Mouse (Mus musculus) spleen, embryonic (tissue): ENCODE results near the gene Rasip1.

Experiments used
- CTCF ChIA-PET: fragments of 350-600 bp; sonication (Branson Sonifier 250); formaldehyde crosslinking; loops from one replicate; lab custom pipeline; 2022; lab: Charles Lee

Gene Rasip1

GRCm38 (mm10) chr7:45627261-45627660 is at the start of gene Rasip1:
Gene Rasip1, plus strand, starts transcription at chr7:45627488.
- CTCF ChIA-PET, result no interaction called here

DNA sequence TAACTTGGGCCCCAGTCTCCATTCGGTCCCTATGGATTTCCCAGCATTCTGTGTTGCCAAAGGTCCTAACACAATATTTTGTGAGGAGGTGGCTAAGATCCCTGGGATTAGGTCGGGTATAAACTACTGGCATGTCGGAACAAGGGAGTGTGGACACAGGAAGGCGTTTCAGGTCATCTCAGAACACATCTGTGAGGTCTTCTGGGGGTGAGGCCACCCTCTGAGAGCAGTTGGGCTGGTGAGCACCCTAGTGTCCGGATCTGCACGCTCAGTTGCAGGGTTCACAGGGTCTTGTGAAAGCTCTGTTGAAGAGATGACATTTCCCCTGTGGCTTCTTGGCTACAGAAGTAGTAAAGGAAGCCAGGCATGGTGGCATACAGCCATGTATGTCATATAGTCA is 41.4 kb upstream of the Rasip1 start:
- CTCF ChIA-PET, result no interaction called here

DNA sequence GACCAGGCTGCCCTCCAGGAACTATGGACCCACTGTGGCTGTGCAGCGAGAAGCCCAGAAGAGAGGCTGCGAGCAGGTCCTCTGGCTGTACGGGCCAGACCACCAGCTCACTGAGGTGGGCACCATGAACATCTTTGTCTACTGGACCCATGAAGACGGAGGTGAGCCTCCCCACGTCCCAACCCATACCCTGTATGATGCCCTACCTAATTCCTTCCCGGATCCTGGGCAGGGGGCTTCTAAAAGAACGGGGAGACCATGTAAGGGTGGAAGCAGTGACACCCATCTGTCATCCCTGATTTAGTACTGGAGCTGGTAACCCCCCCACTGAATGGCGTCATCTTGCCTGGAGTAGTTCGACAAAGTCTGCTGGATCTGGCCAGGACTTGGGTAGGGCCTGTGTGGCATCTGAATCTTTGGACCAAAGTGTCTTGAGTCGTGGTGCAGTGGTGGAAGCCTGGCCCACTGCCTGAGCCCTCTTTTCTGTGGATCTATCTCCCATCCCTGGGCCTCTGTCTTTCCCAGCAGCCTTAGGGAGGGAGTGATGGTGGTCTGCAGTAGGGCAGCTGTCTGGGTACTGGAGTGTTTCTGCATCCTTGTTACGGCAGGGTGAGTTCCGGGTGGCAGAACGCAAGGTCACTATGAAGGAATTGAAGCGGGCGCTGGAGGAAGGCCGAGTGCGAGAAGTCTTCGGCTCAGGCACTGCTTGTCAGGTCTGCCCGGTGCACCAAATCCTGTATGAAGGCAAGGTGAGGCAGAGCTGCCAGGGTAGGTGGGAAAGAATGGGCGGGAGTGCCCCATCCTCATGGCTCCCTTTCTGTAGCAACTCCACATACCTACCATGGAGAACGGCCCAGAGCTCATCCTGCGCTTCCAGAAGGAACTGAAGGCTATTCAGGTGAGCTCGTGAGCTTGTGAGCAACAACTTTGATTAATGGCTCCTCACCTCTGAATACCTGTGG is 39.4 kb upstream of the Rasip1 start:
- CTCF ChIA-PET, result interaction anchor here (0.5 kb wide), 1 partner anchor 19 kb away, joined by 3 read pairs; no protein-coding TSS in a partner anchor

DNA sequence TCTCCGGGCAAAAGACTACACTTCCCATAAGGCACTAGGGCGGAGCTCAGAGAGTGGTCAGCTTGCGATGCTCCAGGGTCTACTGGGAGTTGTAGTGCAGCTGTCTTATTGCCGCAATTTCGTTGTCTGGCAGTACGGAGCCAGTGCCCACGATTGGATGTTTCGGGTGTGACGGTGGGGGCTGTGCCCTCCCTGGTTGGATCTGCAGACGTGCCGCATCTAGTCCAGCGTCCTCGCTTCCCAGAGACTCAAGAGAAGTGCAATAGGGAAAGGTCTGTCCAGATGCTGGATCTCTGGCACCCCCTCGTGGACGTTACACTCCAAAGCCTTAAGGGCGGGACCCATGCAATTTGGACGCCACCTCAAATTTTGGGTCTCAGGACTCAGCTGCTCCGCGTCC is 38.1 kb upstream of the Rasip1 start:
- CTCF ChIA-PET, result interaction anchor here (1.0 kb wide), 1 partner anchor 34 kb away, joined by 4 read pairs; no protein-coding TSS in a partner anchor

DNA sequence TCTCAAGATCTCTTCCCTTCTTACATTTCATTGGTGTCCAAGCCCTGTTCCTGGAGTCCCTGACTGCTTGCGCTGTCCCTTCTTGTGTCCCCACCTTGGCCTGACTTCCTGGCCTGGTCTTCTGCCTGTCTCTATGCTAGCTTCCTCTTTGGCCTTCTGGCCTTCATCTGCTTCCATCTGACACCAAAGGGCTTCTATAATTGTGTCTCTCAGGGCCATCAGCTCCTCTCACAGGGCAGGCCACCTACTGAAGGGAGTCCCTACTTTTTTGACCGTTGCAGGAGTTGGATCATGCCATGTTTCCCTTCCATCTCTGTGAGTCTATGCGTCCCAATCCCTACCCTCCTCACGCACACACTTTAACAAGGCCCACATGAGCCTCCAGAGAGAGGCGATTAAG is 37.4 kb upstream of the Rasip1 start:
- CTCF ChIA-PET, result no interaction called here

DNA sequence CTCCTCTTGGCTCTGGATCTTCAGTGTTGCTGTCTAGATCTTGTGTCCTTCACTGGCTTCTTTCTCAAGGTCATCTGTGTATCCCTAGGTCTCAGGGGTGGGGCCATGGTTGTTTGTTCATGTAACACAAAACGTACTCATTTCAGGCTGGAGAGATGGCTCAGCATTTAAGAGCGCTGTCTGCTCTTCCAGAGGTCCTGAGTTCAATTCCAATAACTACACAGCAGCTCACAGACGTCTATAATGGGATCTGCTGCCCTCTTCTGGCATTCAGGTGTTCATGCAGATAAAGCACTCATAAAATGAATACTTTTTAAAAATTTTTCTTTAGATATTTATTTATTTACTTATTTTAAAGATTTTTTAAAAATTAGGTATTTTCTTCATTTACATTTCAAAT is 36.4 kb upstream of the Rasip1 start:
- CTCF ChIA-PET, result interaction anchor here (0.6 to 1.3 kb wide), 3 partner anchors 9 to 1122 kb away, joined by 3 to 4 read pairs (median 4); no protein-coding TSS in a partner anchor

GRCm38 (mm10) chr7:45591880-45592279 is 35.4 kb upstream of the Rasip1 start:
- CTCF ChIA-PET, result interaction anchor here (1.1 to 1.3 kb wide), 2 partner anchors 10 to 23 kb away, joined by 3 to 4 read pairs; no protein-coding TSS in a partner anchor

GRCm38 (mm10) chr7:45593118-45593815 is 34.0 kb upstream of the Rasip1 start:
- CTCF ChIA-PET, result interaction anchor here (0.7 kb wide), 4 partner anchors 11 to 949 kb away, joined by 3 to 11 read pairs (median 6); no protein-coding TSS in a partner anchor

GRCm38 (mm10) chr7:45595176-45595575 is 32.1 kb upstream of the Rasip1 start:
- CTCF ChIA-PET, result interaction anchor here (0.8 kb wide), 1 partner anchor 1157 kb away, joined by 5 read pairs; no protein-coding TSS in a partner anchor

DNA sequence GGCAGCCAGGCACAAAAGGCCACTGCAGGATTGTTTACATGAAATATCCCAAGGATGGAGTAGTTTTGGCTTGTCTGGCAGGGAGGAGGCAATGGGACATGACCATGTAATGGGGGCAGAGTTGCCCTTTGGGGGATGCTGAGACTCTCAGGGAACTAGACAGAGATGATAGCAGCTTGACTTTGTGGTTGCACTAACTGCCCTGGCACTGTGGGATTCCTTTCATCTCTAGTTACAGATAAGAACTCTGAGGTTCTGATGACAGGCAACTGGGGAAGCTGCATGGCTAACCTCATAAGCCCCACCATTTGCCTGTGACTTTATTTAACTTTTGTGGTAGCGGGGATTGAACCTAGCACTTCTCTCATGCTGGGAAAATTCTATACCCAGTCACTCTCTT is 31.2 kb upstream of the Rasip1 start:
- CTCF ChIA-PET, result no interaction called here

GRCm38 (mm10) chr7:45597013-45597412 is 30.3 kb upstream of the Rasip1 start:
- CTCF ChIA-PET, result no interaction called here

- CTCF ChIA-PET, result no interaction called here
Measured at GRCm38 (mm10) chr7:45597527-45597926, 29.8 kb upstream of the Rasip1 start.

DNA sequence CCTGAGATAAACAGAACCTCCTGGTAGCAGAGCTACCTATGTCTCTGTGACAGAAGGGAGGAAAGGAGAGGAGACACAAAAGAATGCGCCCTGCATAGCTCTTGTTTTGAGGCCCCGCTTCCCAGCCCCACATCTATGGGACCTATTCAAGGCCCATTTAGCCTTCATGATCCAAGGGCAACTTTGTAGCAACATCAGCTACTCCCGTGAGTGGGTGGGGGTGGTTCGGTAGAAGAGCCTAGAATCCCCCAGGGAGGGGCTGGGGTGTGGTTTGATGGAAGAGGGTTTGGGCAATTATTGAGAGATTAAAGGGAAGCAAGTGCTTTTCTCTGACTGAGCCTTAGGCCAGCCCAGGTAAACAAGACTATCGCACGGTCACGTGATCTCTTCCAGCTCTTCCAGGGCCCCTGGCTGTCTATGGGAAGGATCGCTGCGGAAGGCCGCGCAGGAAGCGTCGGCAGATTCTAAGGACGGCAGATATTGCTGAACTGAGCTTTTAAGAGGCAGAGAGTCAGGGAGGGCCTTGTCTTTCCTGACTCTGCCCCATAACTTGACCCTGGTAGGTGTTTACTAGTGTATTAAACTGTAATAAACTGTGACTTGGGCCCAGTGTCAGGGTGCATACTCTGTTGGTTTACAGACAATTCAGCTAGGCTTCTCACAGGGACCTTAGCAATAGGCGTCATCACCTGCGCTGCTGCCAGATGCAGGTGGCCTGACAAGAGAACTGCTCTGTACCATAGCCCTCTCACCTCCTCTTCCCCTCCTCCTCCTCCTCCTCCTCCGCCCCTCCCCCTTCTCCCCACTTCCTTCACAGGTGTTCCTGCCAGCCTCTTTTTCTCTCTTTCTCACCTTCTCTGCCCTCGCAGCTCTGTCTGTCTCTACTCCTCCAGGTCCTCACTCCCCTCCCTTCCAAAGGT is 28.1 kb upstream of the Rasip1 start:
- CTCF ChIA-PET, result interaction anchor here (0.7 kb wide), 1 partner anchor 122 kb away, joined by 9 read pairs; no protein-coding TSS in a partner anchor

DNA sequence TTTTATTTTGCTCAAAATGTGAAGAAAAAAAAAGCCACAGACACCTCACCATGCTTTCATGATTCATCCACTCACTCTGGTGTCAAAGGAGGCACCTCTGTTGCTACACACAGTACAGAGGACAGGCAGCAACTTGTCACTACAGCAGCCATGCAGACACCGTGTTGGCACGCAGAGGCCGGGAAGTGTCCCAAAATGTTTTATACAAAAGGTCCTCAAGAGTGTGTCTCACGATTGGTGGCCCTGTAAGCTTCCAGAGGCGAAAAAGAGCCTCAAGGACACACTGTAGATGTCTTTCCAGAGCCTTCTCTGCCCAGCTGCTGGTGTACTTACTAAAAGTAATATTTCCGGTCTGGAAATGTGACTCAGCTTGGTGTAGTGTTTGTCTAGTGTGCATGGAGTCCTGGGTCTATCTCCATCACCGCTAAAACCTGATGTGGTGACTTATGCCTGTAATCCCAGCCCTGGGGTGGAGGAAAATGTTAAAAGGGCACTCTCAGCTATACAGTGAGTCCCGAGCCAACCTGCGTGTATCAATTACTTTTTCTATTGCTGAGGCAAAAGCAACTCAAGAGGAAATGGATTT is 21.5 kb upstream of the Rasip1 start:
- CTCF ChIA-PET, result no interaction called here

GRCm38 (mm10) chr7:45609511-45609910 is 17.8 kb upstream of the Rasip1 start:
- CTCF ChIA-PET, result no interaction called here

DNA sequence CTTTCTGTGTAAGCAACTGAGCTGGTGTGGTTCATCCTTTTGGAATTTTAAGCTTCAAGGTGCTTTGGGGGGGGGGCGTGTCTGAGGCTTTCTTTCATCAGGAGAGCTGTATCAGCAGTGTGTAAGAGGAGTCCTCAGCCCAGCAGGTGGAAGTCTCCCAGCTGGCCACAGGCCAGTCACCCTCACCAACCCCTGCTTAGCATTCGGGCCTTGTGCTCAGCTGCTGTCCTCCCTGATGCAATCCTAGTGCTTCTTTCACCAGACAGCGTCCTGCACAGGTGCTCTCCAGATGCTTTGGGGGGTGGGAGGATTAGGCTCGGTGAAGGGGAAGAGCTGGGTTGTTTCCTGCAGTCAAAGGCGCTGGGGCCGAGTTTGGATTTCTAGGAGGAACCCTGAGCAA is 11.0 kb upstream of the Rasip1 start:
- CTCF ChIA-PET, result no interaction called here

DNA sequence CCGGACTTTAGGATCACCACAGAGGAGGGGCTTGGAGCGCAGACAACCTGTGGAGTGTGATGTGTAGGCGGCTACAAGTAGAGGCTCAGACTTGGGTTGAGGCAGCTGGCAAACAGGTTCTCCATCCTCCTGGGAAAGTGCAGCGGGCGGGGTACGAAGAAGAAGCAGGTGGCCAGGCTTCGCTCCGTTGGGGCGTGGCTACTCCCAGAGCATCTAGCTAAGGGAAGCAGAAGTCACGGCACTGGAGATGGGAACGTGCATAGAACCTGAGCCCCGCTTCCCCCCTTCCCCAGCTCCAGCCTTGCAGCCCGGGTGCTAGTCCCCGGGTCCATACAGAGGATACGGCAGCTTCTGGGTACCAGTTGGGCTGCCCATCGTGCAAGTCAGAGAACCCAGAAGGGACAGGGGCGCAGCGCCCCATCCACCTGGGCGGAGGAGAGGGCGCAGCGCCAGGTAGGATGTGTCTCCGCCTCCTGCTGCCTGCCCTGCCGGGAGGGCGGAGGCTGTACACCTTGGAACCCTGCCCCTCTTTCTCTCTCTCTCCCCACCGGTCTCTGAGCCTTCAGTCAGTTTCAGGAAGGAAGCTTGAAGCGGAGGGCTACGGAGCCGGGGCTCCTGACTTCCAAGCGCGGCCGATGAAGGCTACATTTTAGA is 10.1 kb upstream of the Rasip1 start, which contains the start of gene Fut1:
Fut1 (plus strand) TSS at position 248 of the 654 bp plus-strand sequence.
- CTCF ChIA-PET, result no interaction called here

- CTCF ChIA-PET, result interaction anchor here (0.6 kb wide), 1 partner anchor 15 kb away, joined by 4 read pairs; no protein-coding TSS in a partner anchor
Measured at GRCm38 (mm10) chr7:45618316-45618715, 9.0 kb upstream of the Rasip1 start.

GRCm38 (mm10) chr7:45619592-45619991 is 7.7 kb upstream of the Rasip1 start:
- CTCF ChIA-PET, result no interaction called here

- CTCF ChIA-PET, result interaction anchor here (1.0 kb wide), 1 partner anchor 380 kb away, joined by 3 read pairs; no protein-coding TSS in a partner anchor
Measured at GRCm38 (mm10) chr7:45621443-45621842, 5.8 kb upstream of the Rasip1 start, which contains the start of gene Izumo1. Gene Izumo1, plus strand, starts transcription at chr7:45621811.
